Mouse (Mus musculus) liver, embryonic 14.5 days (tissue): Measurements from ENCODE around the gene Lman2l.

ENCODE experiments used
- CTCF ChIP-seq: IDR thresholded peaks from 2 replicates; pipeline ENCODE4 v1.5.1; 2016; ENCODE audit warnings: antibody characterized with exemption, low read depth, control low read depth
- EP300 ChIP-seq: IDR thresholded peaks from 2 replicates; pipeline ENCODE4 v1.6.1; 2016; ENCODE audit warnings: antibody characterized with exemption, low read depth

DNA sequence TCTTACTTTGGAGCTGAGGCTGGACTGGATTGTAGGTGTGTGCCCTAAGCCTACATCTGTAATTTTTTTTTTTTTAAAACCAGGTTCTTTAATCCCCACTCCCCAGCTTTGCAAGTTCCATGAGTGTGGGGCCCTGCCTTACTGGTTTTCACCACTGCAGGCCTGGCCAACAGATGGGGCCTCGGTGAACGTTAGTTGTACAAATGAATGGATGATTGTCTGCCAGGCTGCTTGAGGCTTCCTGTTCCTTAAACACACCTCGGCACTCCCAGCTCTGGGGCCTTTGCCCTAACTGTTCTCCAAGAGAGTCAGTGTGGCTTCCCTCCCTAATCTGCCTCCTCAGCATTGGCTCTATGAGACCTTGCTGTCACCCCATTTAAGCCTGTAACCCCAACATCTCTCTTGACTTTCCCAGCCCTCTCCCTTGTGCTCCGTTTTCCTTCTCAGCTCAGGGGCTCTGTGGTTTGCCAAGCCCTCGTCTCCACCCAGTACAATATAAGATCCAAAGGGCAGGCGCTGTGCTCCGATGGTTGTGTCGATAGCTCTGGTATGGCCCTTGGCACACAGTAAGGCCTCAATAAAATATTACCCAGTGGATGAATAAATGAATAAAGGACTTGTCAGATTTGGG lies 30.5 kb upstream of the Lman2l start:
- TF ChIP-seq CTCF = no peak
- no peak for TF ChIP-seq EP300
